Mouse (Mus musculus) forebrain, embryonic 11.5 days (tissue): Measurements from ENCODE around the gene Rai14. TPM values are rescaled to one million over a fixed set of nuclear protein-coding genes. Genes with fewer than 3 reads are reported as not detected.

ENCODE experiments used
- ATAC-seq: fragments of 200-750 bp; cut with Nextera tagmentation; replicated peaks from 2 replicates; pipeline ENCODE4 v1.8.0; 2017; ENCODE audit warnings: moderate TSS enrichment; ENCODE audit not compliant: low FRiP score
- DNase-seq: peaks from one replicate; pipeline ENCODE4 v3.0.0-alpha.2; 2017; ENCODE audit warnings: low spot score
- H3K27ac ChIP-seq: fragments of 300-500 bp; sonication (generic); 2 replicates; pipeline ENCODE4 v1.5.1; 2014; ENCODE audit warnings: low read depth, low read length
- H3K27me3 ChIP-seq: fragments of 300-500 bp; sonication (generic); 2 replicates; pipeline ENCODE4 v1.6.1; 2014; ENCODE audit warnings: mild to moderate bottlenecking, low read length, mixed read lengths; ENCODE audit not compliant: control insufficient read depth, insufficient read depth
- H3K36me3 ChIP-seq: fragments of 300-500 bp; sonication (generic); 2 replicates; pipeline ENCODE4 v1.6.1; 2014; ENCODE audit warnings: mild to moderate bottlenecking, low read length, moderate library complexity, mixed read lengths; ENCODE audit not compliant: control insufficient read depth, insufficient read depth
- H3K4me1 ChIP-seq: fragments of 300-500 bp; sonication (generic); replicated peaks from 2 replicates; pipeline ENCODE4 v1.6.1; 2014; ENCODE audit warnings: low read length, mixed read lengths; ENCODE audit not compliant: control insufficient read depth, insufficient read depth
- H3K4me2 ChIP-seq: fragments of 300-500 bp; sonication (generic); 2 replicates; pipeline ENCODE4 v1.6.1; 2014; ENCODE audit warnings: low read depth, mild to moderate bottlenecking, low read length, moderate library complexity, mixed read lengths; ENCODE audit not compliant: severe bottlenecking
- H3K4me3 ChIP-seq: fragments of 300-500 bp; sonication (generic); 2 replicates; pipeline ENCODE4 v1.5.1; 2014; ENCODE audit warnings: low read depth, low read length
- H3K9ac ChIP-seq: fragments of 300-500 bp; sonication (generic); 2 replicates; pipeline ENCODE4 v1.6.1; 2014; ENCODE audit warnings: low read length
- H3K9me3 ChIP-seq: fragments of 300-500 bp; sonication (generic); 2 replicates; pipeline ENCODE4 v1.6.1; 2016; ENCODE audit warnings: low read length, mixed read lengths; ENCODE audit not compliant: control insufficient read depth
- WGBS: fragments of 180-500 bp; shearing (Covaris S2); extraction: QIAGEN DNeasy Blood & Tissue Kit; methylation state at CpG from one replicate; pipeline ENCODE4 v1.1.7; 2014; 5-methylcytosine and 5-hydroxymethylcytosine counted together
- polyA plus RNA-seq: library from polyadenylated mRNA; unstranded; fragments of >200 nt; fragmentation: Nextera tagmentation; extraction: Ambion mirVana; gene quantifications from 2 replicates; pipeline ENCODE4 v1.2.1, GENCODE M21; 2014

The Rai14 gene
- polyA plus RNA-seq, 1 experiment from 2014 or later, result 61.5 TPM

GRCm38 (mm10) chr15:10623571-10624227, 90.7 kb downstream of the Rai14 start:
- Histone ChIP-seq H3K9ac (no peak overlapping the region), H3K4me1 (no peaks in the 10 kb centered on the region), H3K4me2 (no peak overlapping the region), H3K9me3 (0 out of 2 replicates have a peak, but pooled peaks cover under 1% of the 10 kb centered on the region), H3K27me3 (no peaks in the 10 kb centered on the region), H3K4me3 (no peak overlapping the region), H3K27ac (no peak overlapping the region), H3K36me3 (no peaks in the 10 kb centered on the region)
- ATAC-seq, result peak; percentile 18; the same call in 1 of the 2 replicates
- DNase-seq, result no peak
- WGBS, result 65% methylated on average over 10 of the region's 10 CpGs

- H3K9me3 ChIP-seq, result 0 out of 2 replicates have a peak, but pooled peaks cover 3% of the 10 kb centered on the region
- WGBS, result 90% methylated on average over 8 of the region's 8 CpGs
- DNase-seq (no peak), ATAC-seq (no peak)
- no peak overlapping the region for H3K27ac ChIP-seq
- H3K9ac ChIP-seq, result no peak overlapping the region
- no peaks in the 10 kb centered on the region for H3K4me1 ChIP-seq
- no peak overlapping the region for H3K4me2 ChIP-seq
- H3K36me3 ChIP-seq, result no peaks in the 10 kb centered on the region
- no peak overlapping the region for H3K4me3 ChIP-seq
- no peaks in the 10 kb centered on the region for H3K27me3 ChIP-seq
Measured at GRCm38 (mm10) chr15:10621194-10621593, 93.2 kb downstream of the Rai14 start.

GRCm38 (mm10) chr15:10619678-10620077, 94.7 kb downstream of the Rai14 start:
- Histone ChIP-seq H3K9ac (no peak overlapping the region), H3K27me3 (no peaks in the 10 kb centered on the region), H3K4me1 (no peaks in the 10 kb centered on the region), H3K9me3 (0 out of 2 replicates have a peak, but pooled peaks cover 3% of the 10 kb centered on the region), H3K4me2 (no peak overlapping the region), H3K4me3 (no peak overlapping the region), H3K27ac (no peak overlapping the region), H3K36me3 (no peaks in the 10 kb centered on the region)
- no peak for ATAC-seq
- WGBS, result 95% methylated on average over 3 of the region's 3 CpGs
- DNase-seq, result no peak

- ATAC-seq (no peak), DNase-seq (no peak)
- Histone ChIP-seq H3K27me3 (no peaks in the 10 kb centered on the region), H3K4me3 (no peak overlapping the region), H3K4me1 (no peaks in the 10 kb centered on the region), H3K27ac (no peak overlapping the region), H3K36me3 (no peaks in the 10 kb centered on the region), H3K4me2 (no peak overlapping the region), H3K9ac (no peak overlapping the region), H3K9me3 (0 out of 2 replicates have a peak, but pooled peaks cover 3% of the 10 kb centered on the region)
- 93% methylated on average over 2 of the region's 2 CpGs for WGBS
Measured at GRCm38 (mm10) chr15:10618276-10618675, 96.1 kb downstream of the Rai14 start.

- H3K36me3 ChIP-seq, result no peaks in the 10 kb centered on the region
- H3K4me1 ChIP-seq, result no peaks in the 10 kb centered on the region
- H3K27ac ChIP-seq, result no peak overlapping the region
- H3K27me3 ChIP-seq, result no peaks in the 10 kb centered on the region
- no peak overlapping the region for H3K4me3 ChIP-seq
- H3K4me2 ChIP-seq, result no peak overlapping the region
- 90% methylated on average over 6 of the region's 6 CpGs for WGBS
- H3K9ac ChIP-seq, result no peak overlapping the region
- 0 out of 2 replicates have a peak, but pooled peaks cover 3% of the 10 kb centered on the region for H3K9me3 ChIP-seq
- no peak for ATAC-seq
- DNase-seq, result no peak
Measured at GRCm38 (mm10) chr15:10616001-10616400, 98.4 kb downstream of the Rai14 start.

GRCm38 (mm10) chr15:10611040-10611439, 103.4 kb downstream of the Rai14 start:
- ATAC-seq, result no peak
- Histone ChIP-seq H3K27me3 (no peaks in the 10 kb centered on the region), H3K4me3 (no peak overlapping the region), H3K9me3 (no peaks in the 10 kb centered on the region), H3K27ac (no peak overlapping the region), H3K4me2 (no peak overlapping the region), H3K36me3 (no peaks in the 10 kb centered on the region), H3K9ac (no peak overlapping the region), H3K4me1 (no peaks in the 10 kb centered on the region)
- DNase-seq, result no peak
- 46% methylated on average over 9 of the region's 9 CpGs for WGBS

- Histone ChIP-seq H3K4me2 (no peak overlapping the region), H3K27ac (no peak overlapping the region), H3K4me1 (no peaks in the 10 kb centered on the region), H3K9ac (no peak overlapping the region), H3K9me3 (no peaks in the 10 kb centered on the region), H3K27me3 (no peaks in the 10 kb centered on the region), H3K36me3 (peaks cover 2% of the 10 kb centered on the region), H3K4me3 (no peak overlapping the region)
- ATAC-seq, result no peak
- no peak for DNase-seq
- WGBS, result 91% methylated on average over 4 of the region's 4 CpGs
Measured at GRCm38 (mm10) chr15:10609107-10609506, 105.3 kb downstream of the Rai14 start.

GRCm38 (mm10) chr15:10608508-10609098, 105.8 kb downstream of the Rai14 start:
- Histone ChIP-seq H3K4me2 (no peak overlapping the region), H3K36me3 (peaks cover 2% of the 10 kb centered on the region), H3K4me3 (no peak overlapping the region), H3K9ac (no peak overlapping the region), H3K27me3 (no peaks in the 10 kb centered on the region), H3K9me3 (no peaks in the 10 kb centered on the region; the same call in 1 of the 2 replicates), H3K27ac (no peak overlapping the region), H3K4me1 (no peaks in the 10 kb centered on the region)
- ATAC-seq (no peak), DNase-seq (no peak)
- 88% methylated on average over 6 of the region's 6 CpGs for WGBS
